Comparison of ENCODE assay signal across 8 mouse cellular contexts in the genomic region with DNA sequence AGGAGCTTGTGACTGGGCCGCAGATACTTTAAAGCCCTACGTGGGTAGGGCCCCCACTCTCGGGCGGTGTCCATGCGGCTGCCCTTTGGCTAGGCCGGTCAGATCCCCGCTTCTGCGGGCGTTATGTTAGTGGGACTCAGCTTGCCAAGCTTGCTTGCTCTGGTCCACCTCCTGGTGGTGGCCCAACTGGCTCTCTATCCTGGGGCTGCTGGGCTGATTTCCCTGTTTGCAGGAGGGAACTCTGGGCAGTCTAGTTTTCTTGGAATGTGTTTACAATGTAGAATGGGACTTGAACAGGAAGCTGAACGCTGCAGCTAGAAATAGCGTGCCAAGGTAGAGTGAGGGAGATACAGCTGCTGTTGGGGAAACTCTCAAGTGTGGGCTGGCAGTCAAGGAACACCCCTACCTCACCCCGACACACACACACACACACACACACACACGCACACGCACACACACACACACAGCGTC. TPM values are rescaled to one million over a fixed set of nuclear protein-coding genes. Genes with fewer than 3 reads are reported as not detected.
DNase-seq lines count a peak whose midpoint lies in the region; ATAC-seq and TF ChIP-seq lines count a peak whose summit lies in the region.

No protein-coding gene starts in this region.

- no peak for TF ChIP-seq POLR2A in ES-Bruce4 (IDR thresholded peaks at IDR 0.05; ENCODE audit: insufficient read depth, low read length)

- H3K4me3 ChIP-seq in ES-Bruce4 (ENCODE audit: low read depth, low read length), result peak overlapping the region; percentile 90
- peak overlapping the region; percentile 83 for H3K4me3 ChIP-seq in brown adipose tissue, adult 24 weeks (ENCODE audit: insufficient read depth, low read depth, low read length)

- H3K27me3 ChIP-seq in ES-Bruce4 (ENCODE audit: control insufficient read depth, insufficient read depth, low read length, poor library complexity, severe bottlenecking), result 0 out of 2 replicates have a peak, but pooled peaks cover 2% of the 10 kb centered on the region

- no peak for TF ChIP-seq CTCF in ES-Bruce4 (IDR thresholded peaks at IDR 0.05; ENCODE audit: low read depth, low read length)

- no peak overlapping the region for H3K27ac ChIP-seq in ES-Bruce4 (ENCODE audit: insufficient read depth, low read length)
- peak overlapping the region; percentile 42 for H3K27ac ChIP-seq in brown adipose tissue, adult 24 weeks (replicated peaks; ENCODE audit: low read depth, low read length)

- no peak for TF ChIP-seq EP300 in ES-Bruce4 (IDR thresholded peaks at IDR 0.05; ENCODE audit: insufficient read depth, low read depth, low read length)

- ATAC-seq in frontal cortex, adult (ENCODE audit: low TSS enrichment), result peak; percentile 62
- peak; percentile 55 to 59 for ATAC-seq in hematopoietic stem cell, adult 5-6 weeks (replicated peaks in 1 of 2; ENCODE audit: insufficient read depth in 1 of 2, low FRiP score in 2 of 2, low TSS enrichment in 1 of 2, low read depth in 1 of 2, poor library complexity in 2 of 2, severe bottlenecking in 2 of 2)
- ATAC-seq in activated CD4-positive, CD25-positive, alpha-beta regulatory T cell, adult 4 months, result no peak

- H3K36me3 ChIP-seq in ES-Bruce4 (ENCODE audit: control insufficient read depth, insufficient read depth, low read length, poor library complexity, severe bottlenecking), result no peaks in the 10 kb centered on the region

- H3K9me3 ChIP-seq in ES-Bruce4 (replicated peaks; ENCODE audit: control insufficient read depth, insufficient read depth, low read length, poor library complexity, severe bottlenecking), result no peaks in the 10 kb centered on the region

- peak; percentile 22 to 26 for DNase-seq in layer of hippocampus, postnatal 14 days (ENCODE audit: low spot score in 2 of 2)
- DNase-seq in lung, postnatal 10 days, result peak; percentile 82
- DNase-seq in retina, adult 2 months (ENCODE audit: low read depth, low spot score), result peak; percentile 25

- no peaks in the 10 kb centered on the region for H3K4me1 ChIP-seq in ES-Bruce4 (ENCODE audit: control insufficient read depth, insufficient read depth, low read length)
- peaks cover 6% of the 10 kb centered on the region; the same call in 1 of the 2 replicates for H3K4me1 ChIP-seq in brown adipose tissue, adult 24 weeks (ENCODE audit: control insufficient read depth, insufficient read depth, insufficient read length, low read length)

- H3K9ac ChIP-seq in ES-Bruce4 (ENCODE audit: low read depth, poor library complexity, severe bottlenecking), result peak overlapping the region; percentile 56

RNA-seq across cellular contexts. Expression of gene Gulp1, which starts 1.1 kb away (rescaled TPM):
- polyA plus RNA-seq in ES-Bruce4 (2011; ENCODE audit: insufficient read depth, insufficient read length, low read depth, missing spikeins), result 7.3 and 7.9 TPM in 2 replicates
- 5.8 and 7.1 TPM in 2 replicates for polyA plus RNA-seq in brown adipose tissue, adult 24 weeks (2012; ENCODE audit: insufficient read depth, insufficient read length, missing spikeins)
- 5.2 and 8.7 TPM in 2 replicates for total RNA-seq in hematopoietic stem cell, adult 5-6 weeks (2017)
- total RNA-seq in layer of hippocampus, postnatal 14 days (2021), result 1 to 10 TPM; 3.9 to 5.5 TPM
- polyA plus RNA-seq in activated CD4-positive, CD25-positive, alpha-beta regulatory T cell, adult 4 months (2017; shearing (Covaris generic)), result not detected

Comparison
In these comparisons a context has a peak if more than half of its experiments do, and no peak if none do; other contexts are left out.
1. DNase-seq: peak in every context shown above with its lines; median percentile 82 in lung, postnatal 10 days; 25 in retina, adult 2 months; 24 in layer of hippocampus, postnatal 14 days.